Mouse (Mus musculus): ENCODE results near the gene Lamtor4. TPM values are rescaled to one million over a fixed set of nuclear protein-coding genes. Genes with fewer than 3 reads are reported as not detected.

Lamtor4 gene
- polyA plus RNA-seq, 1 experiment from 2014 or later = 87.0 TPM

DNA sequence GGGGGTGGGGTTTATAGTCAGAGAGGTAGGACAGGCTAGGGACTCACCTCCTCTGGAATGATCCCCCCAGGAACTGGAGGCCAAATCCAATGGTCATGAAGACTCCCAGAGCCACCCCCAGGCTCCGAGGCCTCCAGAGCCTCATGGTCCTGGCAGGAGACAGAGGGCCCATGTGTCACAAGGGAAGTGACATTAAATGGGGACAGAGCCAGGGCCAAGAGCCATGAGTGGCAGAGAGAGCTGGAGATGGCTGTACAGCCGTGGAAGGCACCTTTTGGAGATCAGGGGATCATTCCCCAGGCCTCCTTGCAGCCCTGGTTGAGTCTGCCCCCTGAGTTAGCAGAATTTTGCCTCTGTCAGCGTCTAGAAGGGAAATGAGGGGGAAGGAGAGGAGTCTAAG, 15.9 kb downstream of the Lamtor4 start:
- WGBS = 52% methylated on average over 3 of the region's 3 CpGs
- H3K36me3 ChIP-seq (ENCODE audit: insufficient read depth, low read length) = peaks cover under 1% of the 10 kb centered on the region; the same call in 1 of the 2 replicates
- no peak overlapping the region for H3K4me3 ChIP-seq (replicated peaks; ENCODE audit: low read depth, low read length)
- no peak for DNase-seq (ENCODE audit: low spot score)
- ATAC-seq (replicated peaks; ENCODE audit: low FRiP score, low read depth) = no peak
- H3K27me3 ChIP-seq (ENCODE audit: insufficient read depth, low read length) = no peaks in the 10 kb centered on the region
- no peak overlapping the region for H3K27ac ChIP-seq
- H3K4me1 ChIP-seq (replicated peaks; ENCODE audit: insufficient read depth, low read length) = 0 out of 2 replicates have a peak, but pooled peaks cover 5% of the 10 kb centered on the region
- TF ChIP-seq CTCF (IDR thresholded peaks at IDR 0.05; ENCODE audit: low read depth) = no peak
- no peak overlapping the region for H3K9ac ChIP-seq (ENCODE audit: low read depth, low read length)
- no peaks in the 10 kb centered on the region for H3K9me3 ChIP-seq (replicated peaks; ENCODE audit: low read length)
- H3K4me2 ChIP-seq (ENCODE audit: low read length) = no peak overlapping the region

DNA sequence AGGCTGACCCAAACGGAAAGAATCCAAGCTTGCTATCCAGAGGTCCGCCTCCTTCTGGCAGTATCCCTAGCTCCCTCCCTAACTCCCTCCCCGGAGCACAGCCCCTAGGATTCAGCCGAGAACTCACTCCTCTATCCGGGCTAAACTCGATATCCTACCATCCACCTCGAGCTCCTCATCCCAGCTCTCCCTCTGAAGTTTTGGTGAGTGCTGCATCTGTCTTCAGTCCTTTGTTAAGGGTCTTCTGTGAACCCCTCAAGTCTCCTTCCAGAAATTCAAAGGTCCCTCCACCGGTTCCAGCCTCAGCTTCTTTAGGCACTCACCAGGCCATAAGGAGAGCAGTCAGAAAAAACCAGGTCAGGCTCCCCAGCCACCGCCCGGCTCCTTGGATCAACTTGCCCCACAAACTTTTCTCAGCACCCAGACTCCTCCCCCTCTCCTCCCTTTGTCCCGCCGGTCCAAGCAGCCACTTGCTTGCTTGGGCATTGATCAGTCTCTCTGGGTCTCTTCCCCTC, 17.2 kb downstream of the Lamtor4 start, which contains the start of gene Gal3st4:
Gene Gal3st4, minus strand, starts transcription at position 432 of the 515 bp plus-strand sequence.
- peak; percentile 31; the same call in 1 of the 2 replicates for TF ChIP-seq CTCF (IDR thresholded peaks at IDR 0.05; ENCODE audit: low read depth)
- no peaks in the 10 kb centered on the region for H3K27me3 ChIP-seq (ENCODE audit: insufficient read depth, low read length)
- H3K4me2 ChIP-seq (ENCODE audit: low read length) = peak within 1 kb of the TSS; percentile 48
- ATAC-seq (replicated peaks; ENCODE audit: low FRiP score, low read depth) (no peak), DNase-seq (ENCODE audit: low spot score) (peak; percentile 63)
- WGBS = 2% methylated on average over 12 of the region's 12 CpGs
- H3K9ac ChIP-seq (ENCODE audit: low read depth, low read length) = peak within 1 kb of the TSS; percentile 31; the same call in 1 of the 2 replicates
- 0 out of 2 replicates have a peak, but pooled peaks cover 1% of the 10 kb centered on the region for H3K36me3 ChIP-seq (ENCODE audit: insufficient read depth, low read length)
- no peaks in the 10 kb centered on the region for H3K9me3 ChIP-seq (replicated peaks; ENCODE audit: low read length)
- peak within 1 kb of the TSS; percentile 7; the same call in 1 of the 2 replicates for H3K4me3 ChIP-seq (replicated peaks; ENCODE audit: low read depth, low read length)
- H3K4me1 ChIP-seq (replicated peaks; ENCODE audit: insufficient read depth, low read length) = 0 out of 2 replicates have a peak, but pooled peaks cover 5% of the 10 kb centered on the region
- H3K27ac ChIP-seq = no peak within 1 kb of the TSS; the same call in none of the 2 replicates

DNA sequence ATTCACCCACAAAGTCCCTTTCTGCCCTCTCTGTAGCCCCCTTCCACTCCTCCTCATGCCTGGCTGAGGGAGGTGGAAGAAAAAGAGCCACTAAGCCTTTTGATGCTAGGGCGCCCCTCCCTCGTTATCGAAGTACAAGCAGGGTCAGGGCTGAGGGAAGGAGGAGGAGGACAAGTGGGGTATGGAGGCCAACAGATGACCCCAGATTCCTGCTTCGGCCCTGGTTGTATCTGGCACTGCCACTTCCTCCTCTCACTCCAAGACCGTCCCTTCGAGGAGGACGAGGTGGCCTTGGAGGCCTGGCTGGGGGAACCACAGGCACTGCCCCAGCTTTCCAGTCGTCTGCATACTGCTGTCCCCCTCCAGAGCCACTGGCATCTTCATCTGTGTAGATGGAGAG, 18.9 kb downstream of the Lamtor4 start:
- Histone ChIP-seq H3K27ac (no peak overlapping the region), H3K4me3 (replicated peaks; ENCODE audit: low read depth, low read length) (no peak overlapping the region), H3K9me3 (replicated peaks; ENCODE audit: low read length) (no peaks in the 10 kb centered on the region), H3K4me1 (replicated peaks; ENCODE audit: insufficient read depth, low read length) (peaks cover 10% of the 10 kb centered on the region; the same call in 1 of the 2 replicates), H3K27me3 (ENCODE audit: insufficient read depth, low read length) (no peaks in the 10 kb centered on the region), H3K9ac (ENCODE audit: low read depth, low read length) (no peak overlapping the region), H3K4me2 (ENCODE audit: low read length) (no peak overlapping the region), H3K36me3 (ENCODE audit: insufficient read depth, low read length) (0 out of 2 replicates have a peak, but pooled peaks cover 6% of the 10 kb centered on the region)
- 78% methylated on average over 8 of the region's 8 CpGs for WGBS
- DNase-seq (ENCODE audit: low spot score) (no peak), ATAC-seq (replicated peaks; ENCODE audit: low FRiP score, low read depth) (no peak)
- no peak for TF ChIP-seq CTCF (IDR thresholded peaks at IDR 0.05; ENCODE audit: low read depth)

DNA sequence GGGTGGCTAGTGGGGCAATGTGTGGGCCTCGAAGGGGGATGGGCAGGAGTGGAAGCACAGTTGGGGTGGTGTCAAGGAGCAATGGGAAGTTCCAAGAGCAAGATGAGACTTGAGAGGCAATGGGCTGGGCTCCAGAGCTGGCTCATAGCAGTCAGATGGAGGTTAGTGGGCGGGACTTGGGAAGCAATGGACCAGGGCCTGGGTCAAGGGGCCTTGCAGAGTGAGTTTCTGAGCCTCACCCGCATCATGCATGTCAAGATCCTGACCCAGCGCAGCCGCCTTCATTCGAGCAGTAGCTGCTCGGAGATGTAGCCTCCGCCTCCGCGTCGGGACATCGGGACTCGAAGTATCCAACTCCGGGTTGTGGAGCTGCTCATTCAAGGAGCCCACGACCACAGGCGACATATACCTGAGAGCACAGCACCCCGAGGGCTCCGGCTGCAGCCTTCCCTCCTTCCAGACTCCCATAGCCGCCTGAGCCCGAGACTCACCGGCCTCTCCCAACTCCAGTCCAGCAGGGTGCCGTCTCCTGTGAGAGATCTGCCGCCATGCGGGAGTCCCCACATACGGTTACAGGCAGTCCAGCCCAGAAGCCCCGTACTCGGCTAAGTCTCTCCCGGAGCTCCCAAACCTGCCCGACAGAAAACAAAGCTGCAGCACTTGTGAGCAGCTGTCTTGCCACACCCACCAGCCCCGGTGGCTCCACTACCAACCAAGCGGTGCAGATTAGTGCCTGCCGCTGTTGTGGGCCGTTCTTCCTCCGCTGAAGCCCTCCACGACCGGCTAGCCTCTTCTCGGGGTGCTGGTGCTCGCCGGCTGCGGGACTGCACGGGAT, 20.2 kb downstream of the Lamtor4 start:
- Histone ChIP-seq H3K4me1 (replicated peaks; ENCODE audit: insufficient read depth, low read length) (peaks cover 12% of the 10 kb centered on the region; the same call in 1 of the 2 replicates), H3K27me3 (ENCODE audit: insufficient read depth, low read length) (no peaks in the 10 kb centered on the region), H3K36me3 (ENCODE audit: insufficient read depth, low read length) (0 out of 2 replicates have a peak, but pooled peaks cover 6% of the 10 kb centered on the region), H3K4me3 (replicated peaks; ENCODE audit: low read depth, low read length) (peak overlapping the region; percentile 13; the same call in 1 of the 2 replicates), H3K9ac (ENCODE audit: low read depth, low read length) (peak overlapping the region; percentile 56), H3K4me2 (ENCODE audit: low read length) (peak overlapping the region; percentile 55), H3K27ac (no peak overlapping the region), H3K9me3 (replicated peaks; ENCODE audit: low read length) (no peaks in the 10 kb centered on the region)
- ATAC-seq (replicated peaks; ENCODE audit: low FRiP score, low read depth) (peak; percentile 41), DNase-seq (ENCODE audit: low spot score) (peak; percentile 75)
- 18% methylated on average over 41 of the region's 41 CpGs for WGBS
- TF ChIP-seq CTCF (IDR thresholded peaks at IDR 0.05; ENCODE audit: low read depth) = no peak

DNA sequence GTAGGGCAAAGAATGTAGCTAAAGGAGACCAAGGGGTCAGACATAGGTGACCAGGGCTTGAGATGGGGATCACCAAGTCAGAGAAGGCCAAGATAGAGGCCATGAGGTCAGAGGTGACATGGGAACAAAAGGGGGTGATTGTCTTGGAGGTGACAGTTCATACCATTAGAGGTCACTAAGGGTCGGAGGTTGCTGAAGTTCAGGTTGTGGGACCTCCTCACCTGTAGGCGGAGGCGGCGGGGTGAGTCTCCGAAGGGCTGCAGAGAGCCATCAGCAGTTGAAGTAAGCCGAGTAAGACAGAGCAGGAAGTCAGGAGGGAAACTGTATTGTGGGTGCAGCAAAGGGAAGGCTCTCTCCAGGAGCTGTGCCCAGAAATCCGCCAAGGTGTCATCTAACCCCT, 22.7 kb downstream of the Lamtor4 start:
- Histone ChIP-seq H3K9ac (ENCODE audit: low read depth, low read length) (no peak overlapping the region), H3K4me1 (replicated peaks; ENCODE audit: insufficient read depth, low read length) (peaks cover 12% of the 10 kb centered on the region; the same call in 1 of the 2 replicates), H3K4me3 (replicated peaks; ENCODE audit: low read depth, low read length) (no peak overlapping the region), H3K9me3 (replicated peaks; ENCODE audit: low read length) (no peaks in the 10 kb centered on the region), H3K36me3 (ENCODE audit: insufficient read depth, low read length) (0 out of 2 replicates have a peak, but pooled peaks cover 6% of the 10 kb centered on the region), H3K27me3 (ENCODE audit: insufficient read depth, low read length) (no peaks in the 10 kb centered on the region), H3K27ac (no peak overlapping the region), H3K4me2 (ENCODE audit: low read length) (no peak overlapping the region)
- no peak for DNase-seq (ENCODE audit: low spot score)
- 85% methylated on average over 7 of the region's 7 CpGs for WGBS
- no peak for TF ChIP-seq CTCF (IDR thresholded peaks at IDR 0.05; ENCODE audit: low read depth)
- no peak for ATAC-seq (replicated peaks; ENCODE audit: low FRiP score, low read depth)

Data from kidney, postnatal 0 days (tissue).